Mouse (Mus musculus): ENCODE measurements around the gene Ypel3. TPM values are rescaled to one million over a fixed set of nuclear protein-coding genes. Genes with fewer than 3 reads are reported as not detected.

Gene Ypel3
- polyA plus RNA-seq, 1 experiment, result 74.3 TPM

- Histone ChIP-seq H3K27ac (ENCODE audit: control insufficient read depth, insufficient read depth, low read depth, low read length) (peak overlapping the region; percentile 33; the same call in 1 of the 2 replicates), H3K27me3 (ENCODE audit: control insufficient read depth, insufficient read depth, low read length) (no peaks in the 10 kb centered on the region), H3K36me3 (ENCODE audit: control insufficient read depth, insufficient read depth, low read length) (no peaks in the 10 kb centered on the region), H3K4me3 (ENCODE audit: control insufficient read depth, low read depth, low read length) (no peak overlapping the region), H3K4me1 (ENCODE audit: control insufficient read depth, insufficient read depth, low read length) (peaks cover 4% of the 10 kb centered on the region)
- no peak for TF ChIP-seq POLR2A (IDR thresholded peaks at IDR 0.05; ENCODE audit: control insufficient read depth, low read depth, low read length)
- no peak for TF ChIP-seq CTCF (IDR thresholded peaks at IDR 0.05; ENCODE audit: control insufficient read depth, insufficient read depth, insufficient replicate concordance, low read depth, low read length)
These were observed 16.9 kb downstream of the Ypel3 start for GRCm38 (mm10) chr7:126793456-126794270.

GRCm38 (mm10) chr7:126794271-126794605, 17.5 kb downstream of the Ypel3 start:
- Histone ChIP-seq H3K4me1 (ENCODE audit: control insufficient read depth, insufficient read depth, low read length) (peaks cover 6% of the 10 kb centered on the region), H3K4me3 (ENCODE audit: control insufficient read depth, low read depth, low read length) (no peak overlapping the region), H3K27me3 (ENCODE audit: control insufficient read depth, insufficient read depth, low read length) (no peaks in the 10 kb centered on the region), H3K27ac (ENCODE audit: control insufficient read depth, insufficient read depth, low read depth, low read length) (peak overlapping the region; percentile 33; the same call in 1 of the 2 replicates), H3K36me3 (ENCODE audit: control insufficient read depth, insufficient read depth, low read length) (no peaks in the 10 kb centered on the region)
- TF ChIP-seq POLR2A (IDR thresholded peaks at IDR 0.05; ENCODE audit: control insufficient read depth, low read depth, low read length), result no peak
- TF ChIP-seq CTCF (IDR thresholded peaks at IDR 0.05; ENCODE audit: control insufficient read depth, insufficient read depth, insufficient replicate concordance, low read depth, low read length), result no peak

- H3K4me3 ChIP-seq (ENCODE audit: control insufficient read depth, low read depth, low read length), result no peak overlapping the region
These were observed 18.9 kb downstream of the Ypel3 start for GRCm38 (mm10) chr7:126795387-126796317.

GRCm38 (mm10) chr7:126796350-126796932, 19.7 kb downstream of the Ypel3 start:
- no peaks in the 10 kb centered on the region for H3K36me3 ChIP-seq (ENCODE audit: control insufficient read depth, insufficient read depth, low read length)

More at GRCm38 (mm10) chr7:126795387-126796317, 18.9 kb downstream of the Ypel3 start:
- H3K27ac ChIP-seq (ENCODE audit: control insufficient read depth, insufficient read depth, low read depth, low read length), result no peak overlapping the region
- TF ChIP-seq POLR2A (IDR thresholded peaks at IDR 0.05; ENCODE audit: control insufficient read depth, low read depth, low read length) (no peak), CTCF (IDR thresholded peaks at IDR 0.05; ENCODE audit: control insufficient read depth, insufficient read depth, insufficient replicate concordance, low read depth, low read length) (no peak)
- H3K36me3 ChIP-seq (ENCODE audit: control insufficient read depth, insufficient read depth, low read length), result no peaks in the 10 kb centered on the region
- no peaks in the 10 kb centered on the region for H3K27me3 ChIP-seq (ENCODE audit: control insufficient read depth, insufficient read depth, low read length)
- peaks cover 14% of the 10 kb centered on the region for H3K4me1 ChIP-seq (ENCODE audit: control insufficient read depth, insufficient read depth, low read length)

GRCm38 (mm10) chr7:126797411-126798126, 20.8 kb downstream of the Ypel3 start, which contains the start of gene Fam57b:
Gene Fam57b, plus strand, starts transcription at chr7:126797668.
- Histone ChIP-seq H3K36me3 (ENCODE audit: control insufficient read depth, insufficient read depth, low read length) (no peaks in the 10 kb centered on the region), H3K4me3 (ENCODE audit: control insufficient read depth, low read depth, low read length) (peak within 1 kb of the TSS; percentile 94), H3K27ac (ENCODE audit: control insufficient read depth, insufficient read depth, low read depth, low read length) (peak within 1 kb of the TSS; percentile 79), H3K4me1 (ENCODE audit: control insufficient read depth, insufficient read depth, low read length) (peaks cover 17% of the 10 kb centered on the region), H3K27me3 (ENCODE audit: control insufficient read depth, insufficient read depth, low read length) (no peaks in the 10 kb centered on the region)
- no peak for TF ChIP-seq CTCF (IDR thresholded peaks at IDR 0.05; ENCODE audit: control insufficient read depth, insufficient read depth, insufficient replicate concordance, low read depth, low read length)
- TF ChIP-seq POLR2A (IDR thresholded peaks at IDR 0.05; ENCODE audit: control insufficient read depth, low read depth, low read length), result peak; percentile 40; the same call in 1 of the 2 replicates

More at GRCm38 (mm10) chr7:126796350-126796932, 19.7 kb downstream of the Ypel3 start:
- TF ChIP-seq POLR2A (IDR thresholded peaks at IDR 0.05; ENCODE audit: control insufficient read depth, low read depth, low read length) (no peak), CTCF (IDR thresholded peaks at IDR 0.05; ENCODE audit: control insufficient read depth, insufficient read depth, insufficient replicate concordance, low read depth, low read length) (peak; percentile 13; the same call in 1 of the 2 replicates)
- Histone ChIP-seq H3K27ac (ENCODE audit: control insufficient read depth, insufficient read depth, low read depth, low read length) (no peak overlapping the region), H3K4me1 (ENCODE audit: control insufficient read depth, insufficient read depth, low read length) (peaks cover 17% of the 10 kb centered on the region), H3K27me3 (ENCODE audit: control insufficient read depth, insufficient read depth, low read length) (no peaks in the 10 kb centered on the region), H3K4me3 (ENCODE audit: control insufficient read depth, low read depth, low read length) (no peak overlapping the region)

Measured in testis, adult 2 months (tissue).